Mouse (Mus musculus) C2C12 (cell line): Measurements from ENCODE around the gene Mpp1.
A peak's percentile ranks its signal among the peaks of the same experiment; 100 is the strongest.

Experiments used
- CTCF ChIP-seq: IDR thresholded peaks from one replicate; pipeline ENCODE4 v1.5.1; 2011; ENCODE audit not compliant: control insufficient read depth, insufficient read depth, insufficient read length
- MAX ChIP-seq: IDR thresholded peaks from one replicate; pipeline ENCODE4 v1.6.1; 2011; ENCODE audit warnings: mild to moderate bottlenecking, control low read depth
- MYOD1 ChIP-seq: IDR thresholded peaks from one replicate; pipeline ENCODE4 v1.6.1; 2011; ENCODE audit warnings: low read depth; ENCODE audit not compliant: control insufficient read depth, insufficient read length
- USF1 ChIP-seq: IDR thresholded peaks from one replicate; pipeline ENCODE4 v1.6.1; 2011; ENCODE audit warnings: low read depth, mild to moderate bottlenecking, control low read depth, moderate library complexity

DNA sequence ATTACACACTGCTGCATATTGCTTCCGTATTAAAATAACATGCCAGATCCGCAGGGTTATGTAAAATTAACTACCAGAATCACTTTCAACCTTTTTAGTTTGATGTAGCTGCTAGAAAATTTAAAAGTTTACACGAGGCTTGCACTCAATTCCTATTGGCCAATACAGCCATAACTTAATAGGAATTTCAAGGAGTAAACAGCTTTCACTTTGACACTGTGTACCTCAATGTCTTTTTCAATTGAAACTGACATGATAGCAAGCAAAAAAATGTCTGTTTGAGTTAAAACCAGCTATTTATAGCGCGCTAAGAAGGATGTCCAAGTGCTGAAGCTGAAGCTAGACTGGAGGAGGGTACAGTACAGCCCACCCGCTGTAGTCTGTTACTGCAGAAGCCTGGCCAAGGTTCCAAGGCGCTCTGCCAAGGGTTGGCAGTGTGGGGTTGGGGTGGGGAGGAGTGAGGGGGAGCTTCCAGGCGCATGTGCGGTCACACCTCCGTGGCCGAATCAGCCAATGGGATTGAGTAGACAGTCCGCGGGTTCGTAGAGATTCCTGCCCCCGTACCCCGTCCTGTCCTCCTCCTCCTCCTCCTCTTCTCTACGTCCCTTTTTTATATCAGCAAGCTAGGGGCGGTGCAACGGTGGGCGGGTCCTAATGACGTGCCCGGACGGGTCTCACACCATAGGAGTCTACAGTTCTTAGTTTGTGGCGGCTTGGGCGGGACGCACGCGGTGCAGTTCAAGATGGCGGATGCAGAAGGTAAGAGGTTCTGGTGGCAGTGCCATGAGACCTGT lies 35.2 kb downstream of the Mpp1 start, which contains the start of gene Dkc1:
- no peak for TF ChIP-seq CTCF
- peak; percentile 82 for TF ChIP-seq MAX
- TF ChIP-seq USF1: no peak
- no peak for TF ChIP-seq MYOD1
